Mouse (Mus musculus) embryonic stem cell, embryonic (primary cell): ENCODE results near the gene Mrpl39.

Experiments used
- CTCF ChIA-PET, 4 experiments: fragments of 300-600 bp in 2 of 4; fragments of 350-600 bp in 2 of 4; sonication (Branson Sonifier 250); formaldehyde crosslinking; loops; one replicate each; lab custom pipeline; 2022; ENCODE audit warnings: inconsistent platforms in 2 of 4; lab: Charles Lee
- POLR2A ChIA-PET, 4 experiments: fragments of 300-600 bp in 2 of 4; fragments of 350-600 bp in 2 of 4; sonication (Branson Sonifier 250); formaldehyde crosslinking; loops; one replicate each; lab custom pipeline; 2022; ENCODE audit warnings: antibody characterized with exemption in 4 of 4, inconsistent platforms in 1 of 4; lab: Charles Lee

The Mrpl39 gene

DNA sequence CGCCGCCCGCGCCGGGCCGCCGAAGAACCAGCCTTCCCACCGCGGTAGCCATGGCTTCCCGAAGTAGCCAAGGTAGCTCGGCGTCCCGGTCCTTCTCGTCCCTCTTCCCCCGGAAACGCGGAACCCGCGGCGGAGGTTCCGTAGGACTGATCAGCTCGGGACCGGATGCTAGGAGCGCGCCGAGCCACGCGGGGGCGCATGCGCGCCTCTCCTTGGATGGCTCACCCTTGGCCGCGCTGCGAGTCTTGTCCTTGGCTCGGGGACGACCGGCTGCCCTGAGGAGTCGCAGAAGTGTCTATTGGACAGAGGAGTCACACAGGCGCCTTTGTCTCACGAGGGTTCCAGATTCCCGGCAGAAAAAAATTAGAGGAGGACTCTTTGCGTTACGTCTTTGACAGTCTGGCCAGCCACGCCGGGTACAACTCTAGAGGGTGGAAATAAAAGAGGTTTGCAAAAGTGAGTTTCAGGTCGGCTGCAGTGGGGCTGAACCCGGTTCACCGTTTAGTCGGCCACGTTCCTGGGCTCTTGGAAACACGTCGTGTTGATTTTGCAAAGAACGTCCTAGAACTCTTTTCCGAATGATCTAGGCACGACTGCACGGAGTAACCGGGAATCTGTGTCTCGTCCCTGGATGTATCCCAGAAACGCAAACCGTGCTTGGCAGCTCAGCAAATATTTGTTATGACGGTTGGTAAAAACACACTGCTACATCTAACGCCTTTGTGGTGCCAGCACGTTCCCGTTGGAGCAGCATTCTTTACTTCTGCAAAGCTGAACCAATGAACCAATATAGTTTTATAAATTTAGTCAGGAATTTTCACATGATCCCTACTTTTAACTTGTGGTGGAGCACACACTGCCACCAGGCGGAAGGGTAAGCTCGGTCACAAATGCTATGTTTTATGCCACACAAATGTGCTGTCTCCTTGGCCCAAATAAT is at the start of gene Mrpl39:
Gene Mrpl39 (minus strand): TSS at position 577 of the 940 bp plus-strand sequence.
- ChIA-PET CTCF (interaction anchor here (0.5 to 2.8 kb wide), 22 partner anchors 11 to 151 kb away, joined by 3 to 12 read pairs (median 4); partner anchors contain the start of genes Gabpa (in 2 of the 4) and Jam2 (in 1 of the 4)), POLR2A (interaction anchor here (0.6 to 5.1 kb wide), 72 partner anchors 8 to 438 kb away, joined by 3 to 56 read pairs (median 5); partner anchors contain the start of genes Gabpa (in 3 of the 4), Jam2 (in 3 of the 4), App (in 1 of the 4) and Atp5j (in 1 of the 4))

DNA sequence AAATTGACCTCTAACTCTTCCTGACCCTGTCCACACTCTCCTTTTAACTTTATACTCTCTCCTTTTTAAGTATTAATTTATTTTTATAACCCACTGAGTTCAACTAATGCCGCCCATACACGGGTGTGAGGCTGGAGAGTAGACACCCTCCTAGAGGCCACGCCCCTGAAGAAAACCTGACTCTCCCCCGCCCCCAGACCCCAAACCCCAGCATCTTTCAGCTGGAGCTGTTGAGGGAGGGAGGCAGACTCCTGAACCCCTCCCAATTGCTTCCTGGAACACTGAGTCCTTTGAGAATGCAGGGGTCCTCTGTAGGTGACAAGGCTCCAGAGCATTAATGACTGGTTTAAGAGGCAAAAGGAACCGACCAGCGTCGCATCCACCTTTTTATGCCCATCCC is 49.4 kb upstream of the Mrpl39 start:
- POLR2A ChIA-PET: interaction anchor here (0.6 to 16.2 kb wide), 20 partner anchors 9 to 50 kb away, joined by 3 to 369 read pairs (median 4); partner anchors contain the start of genes Jam2 (in 3 of the 4), Mrpl39 (in 2 of the 4), Atp5j (in 1 of the 4) and Gabpa (in 1 of the 4)
- CTCF ChIA-PET: no interaction called here

DNA sequence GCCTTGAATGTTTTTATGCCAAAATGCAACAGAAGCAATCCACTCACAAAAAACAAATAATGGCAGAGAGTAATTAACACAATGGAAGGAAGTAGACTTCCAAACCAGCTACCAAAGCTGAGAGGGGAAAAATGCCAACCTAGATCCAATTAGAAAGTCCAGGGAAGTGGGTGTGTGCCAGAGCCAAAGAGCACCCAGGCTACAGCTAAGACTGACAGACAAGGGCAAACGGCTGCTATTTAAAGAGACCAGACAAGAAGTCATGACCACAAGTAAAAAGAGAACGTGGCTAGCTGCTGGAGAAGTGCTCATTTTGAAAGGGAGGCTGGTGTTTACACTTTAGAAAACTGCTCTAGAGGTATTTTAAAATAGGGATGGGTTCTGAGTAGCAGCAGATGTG is 47.7 kb upstream of the Mrpl39 start:
- ChIA-PET POLR2A (interaction anchor here (0.7 to 16.2 kb wide), 20 partner anchors 9 to 125 kb away, joined by 3 to 369 read pairs (median 4); partner anchors contain the start of genes Jam2 (in 3 of the 4) and Mrpl39 (in 2 of the 4)), CTCF (interaction anchor here in 2 of 4 experiments (0.6 to 0.7 kb wide), 2 partner anchors 12 to 199 kb away, joined by 3 read pairs; no protein-coding TSS in a partner anchor)

DNA sequence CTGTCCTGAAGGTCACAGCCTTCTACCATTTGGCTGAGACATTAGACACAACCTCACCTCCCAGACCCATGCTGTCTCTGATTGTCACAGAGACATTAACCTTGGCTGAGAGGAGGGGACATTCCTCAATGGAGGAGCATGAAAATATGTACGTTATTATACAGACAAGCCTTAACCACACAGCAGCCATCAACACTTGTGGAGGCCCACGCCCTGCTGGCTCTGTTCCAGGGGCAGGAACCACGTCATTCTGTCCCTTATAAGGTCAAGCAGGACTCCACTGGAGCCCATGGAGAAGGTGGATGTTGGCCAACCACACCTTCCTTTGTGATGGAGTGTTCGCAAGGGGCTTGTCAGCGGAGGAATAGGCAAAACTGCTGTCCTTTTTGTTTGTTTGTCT is 44.2 kb upstream of the Mrpl39 start:
- POLR2A ChIA-PET: interaction anchor here (0.6 to 16.2 kb wide), 53 partner anchors 3 to 394 kb away, joined by 3 to 369 read pairs (median 8); partner anchors contain the start of genes Gabpa (in 4 of the 4), Mrpl39 (in 4 of the 4), Atp5j (in 3 of the 4) and App (in 1 of the 4)
- CTCF ChIA-PET: interaction anchor here in 3 of 4 experiments (1.0 to 1.7 kb wide), 3 partner anchors 44 kb away, joined by 3 to 5 read pairs (median 4); partner anchors contain the start of gene Mrpl39 (in 3 of the 3)

DNA sequence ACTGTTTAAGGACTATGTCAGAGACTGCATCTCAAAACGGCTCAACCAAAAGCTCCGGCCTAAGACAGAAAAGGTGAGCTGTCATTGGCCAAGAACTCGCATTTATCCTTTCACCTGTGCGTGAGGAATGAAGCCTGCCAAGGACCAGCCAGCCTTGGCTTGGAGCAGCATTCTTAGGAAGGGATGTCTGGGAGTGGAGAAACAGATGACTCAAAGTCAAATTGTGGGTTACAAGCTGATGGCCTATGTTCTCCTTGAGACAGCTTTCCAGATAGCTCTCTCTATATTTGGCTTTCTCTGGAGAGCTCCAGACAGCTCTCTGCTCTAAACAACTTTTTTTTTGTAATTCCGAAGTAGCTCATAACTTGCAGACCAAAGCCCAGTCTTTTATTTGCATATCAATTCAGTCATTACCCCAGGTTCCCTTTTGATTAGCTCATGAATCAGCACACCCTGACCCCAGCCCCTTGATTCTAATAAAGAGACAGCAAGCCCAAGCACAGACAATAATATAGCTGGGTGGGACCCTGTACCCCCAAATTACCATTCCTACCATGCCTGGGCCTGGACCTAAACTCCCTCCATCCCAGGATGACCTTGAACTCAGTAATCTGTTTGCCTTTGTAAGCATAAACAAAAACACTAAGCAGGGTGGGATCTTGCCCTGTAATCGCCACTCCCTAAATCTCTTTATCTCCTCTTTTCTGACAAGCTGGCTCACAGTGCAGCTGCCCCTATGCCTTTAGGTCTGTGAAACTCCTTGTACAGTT is 43.5 kb upstream of the Mrpl39 start:
- ChIA-PET CTCF (interaction anchor here (0.8 to 1.7 kb wide), 5 partner anchors 11 to 44 kb away, joined by 3 to 5 read pairs (median 3); partner anchors contain the start of gene Mrpl39 (in 3 of the 4)), POLR2A (interaction anchor here (0.5 to 16.2 kb wide), 73 partner anchors 4 to 1319 kb away, joined by 3 to 369 read pairs (median 5); partner anchors contain the start of genes Gabpa (in 4 of the 4), Mrpl39 (in 4 of the 4), Atp5j (in 3 of the 4) and App (in 1 of the 4))

DNA sequence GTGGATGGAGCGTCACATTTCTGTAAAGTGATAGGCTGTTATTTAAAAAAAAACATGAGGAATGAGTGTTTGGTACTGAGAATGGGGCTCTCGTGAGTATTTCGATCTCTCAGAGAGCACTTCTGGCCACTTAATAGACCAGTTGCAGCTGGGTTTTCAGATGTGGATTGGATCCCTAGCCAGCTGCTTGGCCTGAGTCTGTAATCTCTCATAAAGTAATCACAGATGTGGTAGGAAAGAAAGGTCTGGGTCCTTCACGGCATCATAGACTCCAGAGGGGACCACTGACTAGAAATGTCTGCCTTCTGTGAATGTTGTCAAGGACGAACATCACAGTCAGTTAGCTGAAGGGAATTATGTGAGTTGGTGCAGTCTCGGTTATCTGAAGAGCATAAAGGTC is 42.9 kb upstream of the Mrpl39 start:
- ChIA-PET POLR2A (interaction anchor here (0.6 to 16.2 kb wide), 62 partner anchors 4 to 616 kb away, joined by 3 to 369 read pairs (median 6); partner anchors contain the start of genes Gabpa (in 4 of the 4), Mrpl39 (in 4 of the 4), Atp5j (in 3 of the 4) and App (in 1 of the 4)), CTCF (interaction anchor here in 3 of 4 experiments (0.6 to 1.7 kb wide), 5 partner anchors 10 to 43 kb away, joined by 3 to 6 read pairs (median 4); partner anchors contain the start of gene Mrpl39 (in 2 of the 3))

DNA sequence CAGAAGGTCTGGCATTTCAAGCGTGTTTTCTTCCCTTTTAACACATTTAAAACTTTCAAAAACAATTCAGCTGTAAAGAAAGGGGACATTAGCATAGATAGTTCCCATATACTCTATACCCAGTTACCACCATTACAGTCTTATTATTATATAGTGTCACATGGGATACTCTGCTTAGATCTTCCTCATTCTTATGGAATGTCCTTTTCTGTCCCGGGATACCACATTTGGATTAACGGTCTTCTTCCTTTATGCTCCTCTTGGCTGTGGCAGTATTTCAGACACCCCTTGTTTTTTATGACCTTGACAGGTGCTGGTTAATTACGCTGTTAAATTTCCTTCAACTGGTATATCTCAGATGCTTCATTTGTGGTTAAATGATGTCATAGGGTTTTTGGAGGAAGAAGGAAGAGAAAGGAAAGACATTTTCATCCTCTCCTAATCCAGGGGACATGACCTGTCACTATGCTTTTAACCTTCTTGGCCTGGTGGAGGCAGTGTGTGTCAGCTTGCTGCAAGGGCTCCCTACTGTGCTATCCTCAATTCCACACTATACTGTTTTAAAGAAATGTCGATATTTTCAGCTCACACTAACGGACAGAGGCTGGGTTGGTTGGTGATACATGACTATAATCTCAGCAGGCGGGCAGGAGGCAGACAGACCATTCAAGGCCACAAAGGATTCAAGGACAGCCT is 40.7 kb upstream of the Mrpl39 start:
- CTCF ChIA-PET: no interaction called here
- POLR2A ChIA-PET: interaction anchor here (0.5 to 16.2 kb wide), 24 partner anchors 3 to 67 kb away, joined by 3 to 369 read pairs (median 9); partner anchors contain the start of genes Mrpl39 (in 3 of the 4), Atp5j (in 2 of the 4), Gabpa (in 2 of the 4) and Jam2 (in 1 of the 4)

DNA sequence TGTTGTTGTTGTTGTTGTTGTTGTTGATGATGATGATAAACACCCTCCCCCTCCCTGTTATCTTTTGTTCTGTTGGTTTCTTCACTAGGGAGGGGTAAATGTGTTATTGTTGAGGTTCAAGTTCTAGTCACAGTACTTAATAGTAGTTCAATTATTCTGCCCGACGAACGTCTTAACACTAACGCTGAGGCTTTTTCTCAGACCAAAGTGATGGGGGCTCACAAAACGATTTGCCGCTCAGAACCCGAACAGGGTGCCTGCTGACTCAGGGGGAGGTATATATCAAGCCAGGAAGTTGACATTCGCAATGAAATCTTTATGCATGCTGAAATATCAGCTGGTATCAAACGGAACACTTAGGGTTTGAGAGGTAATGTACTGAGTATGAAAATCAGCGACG is 39.8 kb upstream of the Mrpl39 start:
- ChIA-PET POLR2A (interaction anchor here (0.7 to 16.2 kb wide), 25 partner anchors 7 to 64 kb away, joined by 3 to 369 read pairs (median 5); partner anchors contain the start of genes Atp5j (in 2 of the 4), Gabpa (in 2 of the 4) and Mrpl39 (in 2 of the 4)), CTCF (no interaction called here)

DNA sequence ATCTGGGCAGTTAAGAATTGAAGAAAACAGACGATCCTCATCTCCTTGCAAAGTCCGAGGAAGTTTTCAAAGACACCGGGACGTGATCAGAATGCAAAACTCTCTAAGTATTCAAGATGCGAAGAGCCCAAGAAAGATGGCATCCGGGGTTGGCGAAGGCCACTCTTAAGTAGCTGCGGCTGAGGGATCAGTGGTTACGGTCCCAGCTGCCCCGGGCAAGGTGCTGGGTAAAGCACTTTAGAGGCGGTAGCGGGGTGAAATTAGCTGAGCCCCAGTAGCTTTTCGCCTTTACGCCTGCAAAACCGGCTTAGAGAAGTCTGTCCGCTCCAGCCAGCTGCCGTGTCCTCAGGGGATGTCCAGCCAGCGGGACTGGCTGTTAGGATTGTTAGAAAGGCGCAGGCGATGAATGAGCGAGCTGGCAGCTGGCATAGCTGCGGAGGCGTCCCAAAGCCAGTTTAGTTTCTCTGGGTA is 39.3 kb upstream of the Mrpl39 start:
- ChIA-PET POLR2A (interaction anchor here (0.6 to 16.2 kb wide), 26 partner anchors 8 to 77 kb away, joined by 3 to 369 read pairs (median 4); partner anchors contain the start of genes Atp5j (in 2 of the 4), Gabpa (in 2 of the 4) and Mrpl39 (in 2 of the 4)), CTCF (no interaction called here)

DNA sequence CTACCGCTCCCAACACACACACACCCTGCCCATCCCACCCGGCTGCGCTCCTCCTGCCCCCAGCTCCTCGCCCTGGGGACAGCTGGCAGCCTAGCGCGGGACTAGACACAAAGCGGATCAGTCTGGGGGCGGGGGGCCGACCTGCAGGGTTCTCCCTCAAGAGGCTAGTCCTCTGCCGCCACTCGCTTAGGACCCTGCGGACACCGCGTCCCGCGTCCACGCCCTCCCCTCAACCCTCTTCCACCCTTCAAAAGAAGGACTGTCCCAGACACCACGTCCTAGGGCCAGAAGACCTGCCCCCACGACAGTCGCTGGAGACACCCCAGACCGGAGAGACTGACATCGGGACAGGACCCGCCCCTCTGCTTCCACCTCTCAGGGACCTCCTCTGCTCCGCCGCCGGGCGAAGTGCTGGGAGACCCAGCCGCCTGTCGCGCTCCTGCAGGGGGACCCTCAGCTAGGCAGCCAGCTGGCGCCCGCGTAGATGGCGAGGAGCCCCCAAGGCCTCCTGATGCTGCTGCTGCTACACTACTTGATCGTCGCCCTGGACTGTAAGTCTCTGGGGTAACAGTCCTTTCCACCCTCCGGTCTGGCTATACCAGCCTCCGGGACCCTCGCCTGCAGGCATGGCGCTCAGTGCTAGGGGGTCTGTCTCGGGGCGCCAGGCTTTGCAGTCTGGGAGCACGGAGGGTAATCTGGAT is 38.6 kb upstream of the Mrpl39 start, which contains the start of gene Jam2:
Gene Jam2 (plus strand): TSS at position 121 of the 701 bp plus-strand sequence.
- ChIA-PET CTCF (interaction anchor here in 1 of 4 experiments (2.0 kb wide), 1 partner anchor 38 kb away, joined by 12 read pairs; the partner anchor contains the start of gene Mrpl39), POLR2A (interaction anchor here in 3 of 4 experiments (0.6 to 16.2 kb wide), 39 partner anchors 9 to 78 kb away, joined by 3 to 369 read pairs (median 4); partner anchors contain the start of genes Gabpa (in 3 of the 3), Mrpl39 (in 3 of the 3) and Atp5j (in 2 of the 3))

DNA sequence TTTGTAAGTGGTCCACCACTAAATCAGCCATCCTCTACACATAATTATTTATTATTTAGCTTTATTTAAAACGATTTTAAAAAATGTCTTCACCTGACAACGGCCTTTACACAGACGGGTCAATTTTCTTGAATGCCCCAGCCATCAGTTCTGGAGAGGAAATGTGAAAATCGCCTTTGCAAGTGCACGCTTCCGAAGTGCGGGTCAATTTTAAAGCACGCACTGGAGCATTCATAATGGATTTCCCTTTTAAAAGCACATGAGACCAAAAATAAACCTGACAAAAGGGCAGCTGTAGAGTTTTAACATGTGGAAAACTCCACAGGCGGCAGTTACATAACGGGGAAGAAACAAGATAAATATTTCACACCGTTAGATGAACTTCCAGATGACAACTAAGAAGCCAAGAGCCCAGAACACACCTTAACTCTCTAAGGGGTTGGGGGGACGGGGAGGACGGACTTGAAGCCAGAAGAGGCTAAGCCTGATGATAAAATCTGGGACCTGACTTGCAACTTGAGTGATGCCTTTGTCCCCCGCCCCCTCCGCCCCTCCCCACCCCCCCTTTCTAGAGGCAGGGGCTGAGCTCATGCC is 37.8 kb upstream of the Mrpl39 start:
- CTCF ChIA-PET: interaction anchor here (0.6 to 2.0 kb wide), 4 partner anchors 37 to 64 kb away, joined by 3 to 12 read pairs (median 4); partner anchors contain the start of gene Mrpl39 (in 1 of the 4)
- POLR2A ChIA-PET: interaction anchor here (0.5 to 16.2 kb wide), 36 partner anchors 9 to 78 kb away, joined by 3 to 369 read pairs (median 4); partner anchors contain the start of genes Gabpa (in 3 of the 4), Mrpl39 (in 3 of the 4) and Atp5j (in 1 of the 4)

DNA sequence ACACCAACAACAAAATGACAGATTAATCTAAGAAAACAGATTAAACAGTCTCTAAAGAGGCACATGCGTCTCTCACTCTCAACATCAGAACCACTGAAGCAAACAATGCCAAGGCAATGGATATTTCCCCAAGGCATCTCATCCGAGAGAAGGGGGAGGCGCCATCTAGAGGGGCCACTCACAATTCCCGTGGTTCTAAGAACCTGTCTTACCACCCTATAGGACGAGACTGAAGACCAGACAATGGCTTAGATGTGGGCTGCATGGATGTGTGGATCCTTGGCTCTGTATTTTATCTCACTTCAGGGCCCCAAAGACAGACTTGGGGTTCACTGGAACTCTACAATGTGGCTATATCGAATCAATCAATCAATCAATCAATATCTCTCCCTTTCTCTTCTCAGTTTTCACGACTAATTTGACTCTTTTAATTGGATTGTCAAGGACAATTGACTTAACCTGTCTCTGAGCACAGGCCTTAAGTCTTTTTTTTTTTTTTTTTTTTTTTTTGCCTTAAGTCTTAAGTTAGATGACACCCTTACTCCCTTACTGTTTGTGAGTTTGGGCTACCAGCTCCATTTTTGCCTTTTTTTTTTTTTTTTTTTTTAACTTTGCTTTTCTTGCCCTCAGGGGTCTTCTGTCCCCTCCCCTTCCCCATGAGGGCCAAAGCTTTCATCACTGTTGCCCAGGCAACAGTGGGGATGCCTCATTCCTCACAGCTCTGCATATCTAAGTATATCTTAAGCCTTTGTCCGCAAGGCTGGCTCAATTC is 37.1 kb upstream of the Mrpl39 start:
- POLR2A ChIA-PET: interaction anchor here (0.6 to 16.2 kb wide), 29 partner anchors 9 to 86 kb away, joined by 3 to 369 read pairs (median 6); partner anchors contain the start of genes Gabpa (in 3 of the 4), Mrpl39 (in 2 of the 4) and Atp5j (in 1 of the 4)
- CTCF ChIA-PET: interaction anchor here (0.6 to 2.0 kb wide), 6 partner anchors 35 to 1610 kb away, joined by 3 to 12 read pairs (median 5); partner anchors contain the start of gene Mrpl39 (in 1 of the 4)

DNA sequence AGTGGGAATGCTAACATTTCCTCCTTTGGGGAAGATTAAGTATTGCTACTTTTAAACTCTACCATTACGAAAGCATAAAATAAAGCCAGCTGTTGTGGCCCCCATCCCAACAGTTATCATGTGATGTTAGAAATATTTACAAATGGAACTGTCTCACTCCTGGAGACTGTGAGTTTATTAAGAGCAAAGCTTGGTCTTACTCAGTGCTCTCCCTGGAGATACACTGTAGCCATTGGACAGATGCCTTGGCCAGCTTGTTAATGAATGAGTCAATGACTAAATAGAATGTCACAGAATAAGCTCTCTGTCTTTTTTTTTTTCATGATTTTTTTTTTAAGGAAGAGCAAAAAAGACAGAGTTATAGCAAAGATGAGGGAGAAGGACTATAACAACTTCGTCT is 35.9 kb upstream of the Mrpl39 start:
- ChIA-PET POLR2A (interaction anchor here (0.5 to 15.3 kb wide), 28 partner anchors 8 to 66 kb away, joined by 3 to 369 read pairs (median 5); partner anchors contain the start of genes Mrpl39 (in 3 of the 4), Atp5j (in 2 of the 4) and Gabpa (in 2 of the 4)), CTCF (interaction anchor here in 2 of 4 experiments (0.6 to 1.2 kb wide), 2 partner anchors 13 to 36 kb away, joined by 3 to 7 read pairs; partner anchors contain the start of gene Mrpl39 (in 1 of the 2))
